Mouse (Mus musculus): ENCODE measurements around the gene Brf1.

The Brf1 gene

GRCm38 (mm10) chr12:112938873-112939565 lies 61.5 kb downstream of the Brf1 start:
- no peak for DNase-seq (ENCODE audit: low read depth)

- no peak for DNase-seq (ENCODE audit: low read depth)
Measured at GRCm38 (mm10) chr12:112938366-112938765, 62.1 kb downstream of the Brf1 start.

GRCm38 (mm10) chr12:112937906-112938305 lies 62.6 kb downstream of the Brf1 start:
- DNase-seq (ENCODE audit: low read depth), result no peak

- no peak for DNase-seq (ENCODE audit: low read depth)
Measured at GRCm38 (mm10) chr12:112932647-112933046, 67.9 kb downstream of the Brf1 start.

- DNase-seq (ENCODE audit: low read depth), result no peak
Measured at GRCm38 (mm10) chr12:112929562-112930352, 70.7 kb downstream of the Brf1 start, which contains the start of gene Jag2. TSS of gene Jag2 (minus strand) at chr12:112929776.

GRCm38 (mm10) chr12:112928401-112929241 lies 71.9 kb downstream of the Brf1 start:
- no peak for DNase-seq (ENCODE audit: low read depth)

- DNase-seq (ENCODE audit: low read depth), result no peak
Measured at GRCm38 (mm10) chr12:112927265-112927664, 73.2 kb downstream of the Brf1 start.

- no peak for DNase-seq (ENCODE audit: low read depth)
Measured at GRCm38 (mm10) chr12:112925950-112926349, 74.6 kb downstream of the Brf1 start.

- DNase-seq (ENCODE audit: low read depth), result no peak
Measured at GRCm38 (mm10) chr12:112922541-112922940, 78.0 kb downstream of the Brf1 start.

- no peak for DNase-seq (ENCODE audit: low read depth)
Measured at GRCm38 (mm10) chr12:112921518-112921917, 79.0 kb downstream of the Brf1 start.

- no peak for DNase-seq (ENCODE audit: low read depth)
Measured at GRCm38 (mm10) chr12:112917906-112918305, 82.6 kb downstream of the Brf1 start.

- no peak for DNase-seq (ENCODE audit: low read depth)
Measured at GRCm38 (mm10) chr12:112917486-112917885, 83.0 kb downstream of the Brf1 start.

- no peak for DNase-seq (ENCODE audit: low read depth)
Measured at GRCm38 (mm10) chr12:112916698-112917400, 83.7 kb downstream of the Brf1 start.

GRCm38 (mm10) chr12:112915587-112915986 lies 84.9 kb downstream of the Brf1 start:
- DNase-seq (ENCODE audit: low read depth), result no peak

- no peak for DNase-seq (ENCODE audit: low read depth)
Measured at GRCm38 (mm10) chr12:112914527-112914926, 86.0 kb downstream of the Brf1 start.

- DNase-seq (ENCODE audit: low read depth), result no peak
Measured at GRCm38 (mm10) chr12:112912951-112913745, 87.4 kb downstream of the Brf1 start.

GRCm38 (mm10) chr12:112911701-112912100 lies 88.8 kb downstream of the Brf1 start:
- DNase-seq (ENCODE audit: low read depth), result no peak
